Mouse (Mus musculus) heart, embryonic 15.5 days (tissue): ENCODE data around the gene Cxadr. TPM values are rescaled to one million over a fixed set of nuclear protein-coding genes. Genes with fewer than 3 reads are reported as not detected.

ENCODE experiments used
- ATAC-seq: fragments of 200-750 bp; cut with Nextera tagmentation; replicated peaks from 2 replicates; pipeline ENCODE4 v1.8.0; 2017; ENCODE audit warnings: low read depth, moderate TSS enrichment; ENCODE audit not compliant: insufficient number of reproducible peaks, insufficient read depth, low FRiP score
- H3K27ac ChIP-seq: fragments of 300-500 bp; sonication (generic); 2 replicates; pipeline ENCODE4 v1.5.1; 2015; ENCODE audit warnings: mild to moderate bottlenecking, inconsistent platforms
- H3K27me3 ChIP-seq: fragments of 300-500 bp; sonication (generic); 2 replicates; pipeline ENCODE4 v1.6.1; 2015; ENCODE audit warnings: inconsistent platforms
- H3K36me3 ChIP-seq: fragments of 300-500 bp; sonication (generic); 2 replicates; pipeline ENCODE4 v1.6.1; 2015; ENCODE audit warnings: mild to moderate bottlenecking, inconsistent platforms
- H3K4me1 ChIP-seq: fragments of 300-500 bp; sonication (generic); replicated peaks from 2 replicates; pipeline ENCODE4 v1.6.1; 2015; ENCODE audit warnings: inconsistent platforms
- H3K4me2 ChIP-seq: fragments of 300-500 bp; sonication (generic); 2 replicates; pipeline ENCODE4 v1.6.1; 2015; ENCODE audit warnings: inconsistent platforms, mild to moderate bottlenecking, moderate library complexity
- H3K4me3 ChIP-seq: fragments of 300-500 bp; sonication (generic); 2 replicates; pipeline ENCODE4 v1.5.1; 2015; ENCODE audit warnings: mild to moderate bottlenecking, inconsistent platforms
- H3K9ac ChIP-seq: fragments of 300-500 bp; sonication (generic); 2 replicates; pipeline ENCODE4 v1.6.1; 2015; ENCODE audit warnings: mild to moderate bottlenecking, inconsistent platforms
- H3K9me3 ChIP-seq: fragments of 300-500 bp; sonication (generic); replicated peaks from 2 replicates; pipeline ENCODE4 v1.6.1; 2016; ENCODE audit warnings: inconsistent platforms
- WGBS: fragments of 180-500 bp; shearing (Covaris S2); methylation state at CpG from one replicate; pipeline ENCODE4 v1.1.7; 2015; ENCODE audit warnings: mixed read lengths; 5-methylcytosine and 5-hydroxymethylcytosine counted together
- polyA plus RNA-seq: library from polyadenylated mRNA; unstranded; fragments of >200 nt; fragmentation: Nextera tagmentation; extraction: Ambion mirVana; gene quantifications from 2 replicates; pipeline ENCODE4 v1.2.1, GENCODE M21; 2015

Gene Cxadr
- polyA plus RNA-seq, 1 experiment from 2014 or later, result 29.9 TPM

DNA sequence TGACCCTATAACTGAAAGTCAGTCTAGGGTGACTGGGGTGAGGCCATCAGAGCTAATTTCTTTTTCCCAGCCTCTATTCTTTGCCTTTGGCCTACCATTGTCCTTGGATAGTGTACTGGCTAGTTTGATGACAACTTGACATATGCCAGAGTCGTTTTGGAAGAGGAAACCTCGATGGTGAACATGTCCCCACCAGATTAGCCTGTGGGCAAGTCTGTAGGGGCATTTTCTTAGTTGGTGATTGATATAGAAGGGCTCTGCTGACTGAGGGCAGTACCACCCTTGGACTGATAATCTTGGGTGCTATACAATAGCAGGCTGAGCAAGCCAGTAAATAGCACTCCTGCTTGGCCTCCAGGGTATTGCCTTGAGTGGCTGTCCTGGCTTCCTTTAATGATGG lies 101.0 kb downstream of the Cxadr start:
- no peak overlapping the region for H3K9ac ChIP-seq
- ATAC-seq, result peak; percentile 70; the same call in 1 of the 2 replicates
- H3K4me1 ChIP-seq, result no peaks in the 10 kb centered on the region; the same call in 1 of the 2 replicates
- no peaks in the 10 kb centered on the region for H3K27me3 ChIP-seq
- no peak overlapping the region for H3K27ac ChIP-seq
- H3K9me3 ChIP-seq, result no peaks in the 10 kb centered on the region
- H3K4me2 ChIP-seq, result no peak overlapping the region
- no peak overlapping the region for H3K4me3 ChIP-seq
- no peaks in the 10 kb centered on the region for H3K36me3 ChIP-seq
- 11% methylated on average over 2 of the region's 2 CpGs for WGBS

GRCm38 (mm10) chr16:78406657-78407056 lies 105.4 kb downstream of the Cxadr start:
- Histone ChIP-seq H3K9me3 (no peaks in the 10 kb centered on the region), H3K4me3 (no peak overlapping the region), H3K36me3 (no peaks in the 10 kb centered on the region), H3K4me2 (no peak overlapping the region), H3K27me3 (no peaks in the 10 kb centered on the region), H3K9ac (no peak overlapping the region), H3K4me1 (no peaks in the 10 kb centered on the region; the same call in 1 of the 2 replicates), H3K27ac (no peak overlapping the region)
- peak; percentile 53; the same call in 1 of the 2 replicates for ATAC-seq
- WGBS, result 44% methylated on average over 2 of the region's 2 CpGs

- no peaks in the 10 kb centered on the region for H3K27me3 ChIP-seq
- no peak overlapping the region for H3K9ac ChIP-seq
- ATAC-seq, result no peak
- H3K27ac ChIP-seq, result no peak overlapping the region
- H3K36me3 ChIP-seq, result no peaks in the 10 kb centered on the region
- WGBS, result 88% methylated on average over 6 of the region's 6 CpGs
- H3K4me2 ChIP-seq, result no peak overlapping the region
- H3K9me3 ChIP-seq, result no peaks in the 10 kb centered on the region
- no peak overlapping the region for H3K4me3 ChIP-seq
- H3K4me1 ChIP-seq, result no peaks in the 10 kb centered on the region
These were observed 106.6 kb downstream of the Cxadr start for GRCm38 (mm10) chr16:78407855-78408254.

Other genes with a start within 250 kb of the Cxadr start
- 56.5 and 61.6 TPM in 2 replicates for gene Btg3, start 75.7 kb downstream of the Cxadr start, polyA plus RNA-seq